Mouse (Mus musculus) midbrain, postnatal 0 days (tissue): ENCODE measurements around the gene Dars2. TPM values are rescaled to one million over a fixed set of nuclear protein-coding genes. Genes with fewer than 3 reads are reported as not detected.
"Not testable (repeated sequence)": the region's sequence is repeated elsewhere in the genome, so short reads cannot be mapped to it uniquely, and the experiment has no call there.

Experiments
- ATAC-seq: fragments of 200-750 bp; cut with Nextera tagmentation; 2 replicates; pipeline ENCODE4 v1.8.0; 2017; ENCODE audit warnings: moderate number of reproducible peaks, mild to moderate bottlenecking, moderate TSS enrichment, moderate library complexity; ENCODE audit not compliant: low FRiP score
- DNase-seq: peaks from one replicate; pipeline ENCODE4 v3.0.0-alpha.2; 2015; ENCODE audit warnings: low spot score
- H3K27ac ChIP-seq: fragments of 300-500 bp; sonication (generic); 2 replicates; pipeline ENCODE4 v1.5.1; 2014; ENCODE audit warnings: low read depth, mild to moderate bottlenecking, low read length, mixed read lengths
- H3K27me3 ChIP-seq: fragments of 300-500 bp; sonication (generic); 2 replicates; pipeline ENCODE4 v1.6.1; 2014; ENCODE audit warnings: low read length, control low read depth, mixed read lengths; ENCODE audit not compliant: insufficient read depth
- H3K36me3 ChIP-seq: fragments of 300-500 bp; sonication (generic); 2 replicates; pipeline ENCODE4 v1.6.1; 2014; ENCODE audit warnings: low read length, control low read depth, mixed read lengths; ENCODE audit not compliant: insufficient read depth
- H3K4me1 ChIP-seq: fragments of 300-500 bp; sonication (generic); 2 replicates; pipeline ENCODE4 v1.6.1; 2014; ENCODE audit warnings: mild to moderate bottlenecking, control low read depth, antibody characterized with exemption, low read length, mixed read lengths; ENCODE audit not compliant: insufficient read depth
- H3K4me2 ChIP-seq: fragments of 300-500 bp; sonication (generic); 2 replicates; pipeline ENCODE4 v1.6.1; 2014; ENCODE audit warnings: low read depth, mild to moderate bottlenecking, low read length, mixed read lengths; ENCODE audit not compliant: poor library complexity, severe bottlenecking
- H3K4me3 ChIP-seq: fragments of 300-500 bp; sonication (generic); 2 replicates; pipeline ENCODE4 v1.5.1; 2014; ENCODE audit warnings: low read depth, mild to moderate bottlenecking, low read length, moderate library complexity
- H3K9ac ChIP-seq: fragments of 300-500 bp; sonication (generic); replicated peaks from 2 replicates; pipeline ENCODE4 v1.6.1; 2014; ENCODE audit warnings: mild to moderate bottlenecking, low read length, moderate library complexity, mixed read lengths; ENCODE audit not compliant: poor library complexity, severe bottlenecking
- H3K9me3 ChIP-seq: fragments of 300-500 bp; sonication (generic); 2 replicates; pipeline ENCODE4 v1.6.1; 2016; ENCODE audit warnings: low read length, control low read depth
- CTCF ChIP-seq: IDR thresholded peaks from 2 replicates; pipeline ENCODE4 v1.5.1; 2016; ENCODE audit warnings: antibody characterized with exemption, mild to moderate bottlenecking
- WGBS: fragments of 180-500 bp; shearing (Covaris S2); extraction: QIAGEN DNeasy Blood & Tissue Kit; methylation state at CpG from one replicate; pipeline ENCODE4 v1.1.7; 2014; 5-methylcytosine and 5-hydroxymethylcytosine counted together
- polyA plus RNA-seq: library from polyadenylated mRNA; unstranded; fragments of >200 nt; fragmentation: Nextera tagmentation; extraction: Ambion mirVana; gene quantifications from 2 replicates; pipeline ENCODE4 v1.2.1, GENCODE M21; 2015
- total RNA-seq: library from RNA; depleted of rRNA; stranded (reverse); fragments of >200 nt; gene quantifications from 2 replicates; pipeline ENCODE4 v1.2.3, GENCODE M21; 2014

Dars2 gene
- total and polyA plus RNA-seq, 2 experiments from 2014 or later, result 14.6 to 19.6 TPM

GRCm38 (mm10) chr1:161034435-161035280, 35.8 kb downstream of the Dars2 start, which contains the start of gene Zbtb37:
TSS of gene Zbtb37 (minus strand) at chr1:161034849.
- 2% methylated on average over 59 of the region's 76 CpGs for WGBS
- peaks cover 22% of the 10 kb centered on the region; the same call in 1 of the 2 replicates for H3K36me3 ChIP-seq

GRCm38 (mm10) chr1:161033856-161034434, 36.5 kb downstream of the Dars2 start:
- H3K4me1 ChIP-seq, result peaks cover 3% of the 10 kb centered on the region; the same call in 1 of the 2 replicates
- no peak for TF ChIP-seq CTCF

More at GRCm38 (mm10) chr1:161034435-161035280, 35.8 kb downstream of the Dars2 start, which contains the start of gene Zbtb37:
- Histone ChIP-seq H3K27me3 (no peaks in the 10 kb centered on the region), H3K27ac (peak within 1 kb of the TSS; percentile 86), H3K4me2 (peak within 1 kb of the TSS; percentile 82), H3K4me3 (peak within 1 kb of the TSS; percentile 94), H3K9ac (peak within 1 kb of the TSS; percentile 90), H3K9me3 (no peaks in the 10 kb centered on the region), H3K4me1 (peaks cover 3% of the 10 kb centered on the region; the same call in 1 of the 2 replicates)
- DNase-seq (peak; percentile 99), ATAC-seq (peak; percentile 97)
- TF ChIP-seq CTCF, result no peak

GRCm38 (mm10) chr1:161032345-161032744, 38.1 kb downstream of the Dars2 start:
- Histone ChIP-seq H3K27me3 (no peaks in the 10 kb centered on the region), H3K27ac (no peak overlapping the region), H3K36me3 (peaks cover 16% of the 10 kb centered on the region; the same call in 1 of the 2 replicates), H3K9me3 (no peaks in the 10 kb centered on the region), H3K4me3 (no peak overlapping the region), H3K4me2 (no peak overlapping the region), H3K4me1 (no peaks in the 10 kb centered on the region), H3K9ac (no peak overlapping the region)
- no peak for DNase-seq
- WGBS, result 96% methylated on average over 7 of the region's 7 CpGs
- ATAC-seq, result no peak
- TF ChIP-seq CTCF, result no peak

More at GRCm38 (mm10) chr1:161033856-161034434, 36.5 kb downstream of the Dars2 start:
- Histone ChIP-seq H3K4me3 (peak overlapping the region; percentile 94), H3K36me3 (peaks cover 22% of the 10 kb centered on the region; the same call in 1 of the 2 replicates), H3K9me3 (no peaks in the 10 kb centered on the region), H3K27me3 (no peaks in the 10 kb centered on the region), H3K4me2 (peak overlapping the region; percentile 76), H3K27ac (peak overlapping the region; percentile 86), H3K9ac (peak overlapping the region; percentile 90)
- ATAC-seq, result no peak
- DNase-seq, result peak; percentile 6
- WGBS, result 1% methylated on average over 21 of the region's 21 CpGs

GRCm38 (mm10) chr1:161031881-161032280, 38.6 kb downstream of the Dars2 start:
- WGBS, result 93% methylated on average over 9 of the region's 9 CpGs
- no peak overlapping the region for H3K9ac ChIP-seq
- H3K27me3 ChIP-seq, result no peaks in the 10 kb centered on the region
- no peaks in the 10 kb centered on the region for H3K9me3 ChIP-seq
- peaks cover 21% of the 10 kb centered on the region; the same call in 1 of the 2 replicates for H3K36me3 ChIP-seq
- no peak for ATAC-seq
- TF ChIP-seq CTCF, result no peak
- no peak overlapping the region for H3K4me3 ChIP-seq
- H3K4me2 ChIP-seq, result no peak overlapping the region
- H3K4me1 ChIP-seq, result no peaks in the 10 kb centered on the region
- no peak for DNase-seq
- H3K27ac ChIP-seq, result no peak overlapping the region

- no peak for TF ChIP-seq CTCF
- no peak overlapping the region for H3K27ac ChIP-seq
- H3K36me3 ChIP-seq, result peaks cover 27% of the 10 kb centered on the region; the same call in 1 of the 2 replicates
- no peak overlapping the region for H3K4me3 ChIP-seq
- H3K9me3 ChIP-seq, result no peaks in the 10 kb centered on the region
- no peak for ATAC-seq
- H3K27me3 ChIP-seq, result no peaks in the 10 kb centered on the region
- no peaks in the 10 kb centered on the region for H3K4me1 ChIP-seq
- no peak overlapping the region for H3K9ac ChIP-seq
- DNase-seq, result no peak
- 96% methylated on average over 3 of the region's 3 CpGs for WGBS
- H3K4me2 ChIP-seq, result no peak overlapping the region
These were observed 40.4 kb downstream of the Dars2 start for GRCm38 (mm10) chr1:161030058-161030457.

- H3K4me3 ChIP-seq, H3K9me3 ChIP-seq, H3K27me3 ChIP-seq, H3K27ac ChIP-seq, H3K4me2 ChIP-seq, ATAC-seq, H3K4me1 ChIP-seq, H3K9ac ChIP-seq, DNase-seq: not testable (repeated sequence)
- WGBS, result 90% methylated on average over 1 of the region's 1 CpGs
- H3K36me3 ChIP-seq, result peaks cover 27% of the 10 kb centered on the region; the same call in 1 of the 2 replicates
These were observed 42.0 kb downstream of the Dars2 start for GRCm38 (mm10) chr1:161028427-161028826.
